Mouse (Mus musculus) layer of hippocampus, postnatal 36 days (tissue): ENCODE measurements around the gene Arhgap33. TPM values are rescaled to one million over a fixed set of nuclear protein-coding genes. Genes with fewer than 3 reads are reported as not detected.
A peak's percentile ranks its signal among the peaks of the same experiment; 100 is the strongest.
"Not testable (repeated sequence)": the region's sequence is repeated elsewhere in the genome, so short reads cannot be mapped to it uniquely, and the experiment has no call there.

ENCODE experiments used
- DNase-seq, 2 experiments: peaks; one replicate each; pipeline ENCODE4 v3.0.0; 2022
- microRNA-seq, 2 experiments: library from miRNA; unstranded; fragments of <30 nt; microRNA quantifications; one replicate each; pipeline ENCODE4 v1.2.0; 2021
- total RNA-seq, 2 experiments: library from RNA; stranded (reverse); gene quantifications; 2 replicates each; pipeline ENCODE4 v1.2.3; 2021

Gene Arhgap33
- total RNA-seq, 2 experiments from 2014 or later = 104 to 111 TPM

GRCm38 (mm10) chr7:30493401-30493931 lies 41.4 kb downstream of the Arhgap33 start, which contains the start of gene Prodh2:
Prodh2 (plus strand) TSS chr7:30493622.
- no peak for DNase-seq

DNA sequence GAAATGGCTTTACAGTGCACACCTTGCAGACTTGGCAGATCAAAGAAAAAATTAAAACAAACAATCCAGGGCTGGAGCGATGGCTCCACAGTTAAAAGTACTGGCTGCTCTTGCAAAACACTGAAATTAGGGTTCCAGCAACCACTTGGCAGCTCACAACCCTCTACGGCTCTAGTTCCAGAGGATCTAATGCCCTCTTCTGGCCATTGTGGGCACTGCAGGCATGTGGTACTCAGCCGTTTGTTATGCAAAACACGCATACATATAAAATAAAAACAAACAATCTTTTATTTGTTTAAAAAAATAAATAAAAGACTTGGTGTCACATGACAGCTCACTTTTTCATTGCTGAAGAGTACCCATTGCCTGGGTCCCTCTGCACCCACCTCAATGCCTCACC lies 42.1 kb downstream of the Arhgap33 start:
- DNase-seq = peak; percentile 65 to 66

DNA sequence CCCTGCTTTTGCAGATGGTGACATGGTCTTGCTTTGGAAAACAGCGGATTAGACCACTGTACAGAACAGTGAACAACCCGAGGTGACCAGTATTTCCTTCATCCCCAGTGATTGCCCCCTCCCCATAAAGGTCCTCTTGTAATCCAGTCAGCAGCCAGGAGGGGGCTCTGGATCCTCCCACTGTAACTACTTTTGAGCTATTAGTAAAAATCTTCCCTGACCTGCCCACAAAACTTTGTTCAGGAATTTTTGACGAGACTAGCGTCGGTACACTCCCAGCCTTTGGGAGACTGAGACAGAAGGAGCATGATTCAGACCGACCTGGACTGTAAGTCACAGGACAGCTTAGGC lies 43.9 kb downstream of the Arhgap33 start:
- peak in 1 of 2 experiments; percentile 13 for DNase-seq

- DNase-seq = peak; percentile 43 to 52
Measured at GRCm38 (mm10) chr7:30490251-30490956, 44.5 kb downstream of the Arhgap33 start.

- no peak for DNase-seq
Measured at GRCm38 (mm10) chr7:30484250-30484649, 50.6 kb downstream of the Arhgap33 start.

DNA sequence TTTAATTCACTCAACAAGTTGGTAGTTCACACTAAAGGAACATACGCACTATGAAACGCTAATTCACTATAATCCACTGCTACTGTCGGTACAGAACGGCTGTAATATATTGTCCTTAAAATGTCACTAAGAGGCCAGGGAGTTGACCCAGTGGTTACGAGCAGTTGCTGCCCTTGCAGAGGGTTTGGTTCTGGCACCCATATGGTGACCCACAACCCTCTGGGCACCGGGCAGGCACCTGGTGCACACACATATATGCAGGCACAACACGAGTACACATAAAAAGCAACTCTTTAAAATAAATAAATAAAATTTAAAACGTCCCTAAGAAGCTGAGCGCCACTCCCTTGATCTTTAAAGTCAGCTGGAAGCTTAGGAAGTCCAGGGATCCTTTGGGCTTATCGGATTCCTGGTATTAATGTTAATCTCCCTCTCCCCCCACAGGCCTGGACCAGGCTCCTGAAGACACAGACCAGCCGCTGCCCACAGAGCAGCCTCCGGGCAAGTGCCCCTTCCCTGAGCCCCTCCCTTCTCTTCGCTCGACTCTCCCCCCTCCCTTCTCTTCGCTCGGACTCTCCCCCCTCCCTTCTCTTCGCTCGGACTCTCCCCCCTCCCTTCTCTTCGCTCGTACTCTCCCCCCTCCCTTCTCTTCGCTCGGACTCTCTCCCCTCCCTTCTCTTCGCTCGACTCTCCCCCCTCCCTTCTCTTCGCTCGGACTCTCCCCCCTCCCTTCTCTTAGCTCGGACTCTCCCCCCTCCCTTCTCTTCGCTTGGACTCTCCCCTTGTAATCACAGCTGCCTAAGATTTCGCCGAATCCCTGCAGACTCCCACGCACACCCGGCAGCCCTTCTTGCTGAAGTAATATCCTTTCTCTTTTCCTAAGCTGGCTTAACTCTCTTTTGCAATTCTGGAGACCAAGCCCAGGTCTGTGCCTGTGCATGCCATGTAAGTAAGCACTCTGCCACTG lies 57.2 kb downstream of the Arhgap33 start:
- DNase-seq = peak; percentile 29 to 36

DNA sequence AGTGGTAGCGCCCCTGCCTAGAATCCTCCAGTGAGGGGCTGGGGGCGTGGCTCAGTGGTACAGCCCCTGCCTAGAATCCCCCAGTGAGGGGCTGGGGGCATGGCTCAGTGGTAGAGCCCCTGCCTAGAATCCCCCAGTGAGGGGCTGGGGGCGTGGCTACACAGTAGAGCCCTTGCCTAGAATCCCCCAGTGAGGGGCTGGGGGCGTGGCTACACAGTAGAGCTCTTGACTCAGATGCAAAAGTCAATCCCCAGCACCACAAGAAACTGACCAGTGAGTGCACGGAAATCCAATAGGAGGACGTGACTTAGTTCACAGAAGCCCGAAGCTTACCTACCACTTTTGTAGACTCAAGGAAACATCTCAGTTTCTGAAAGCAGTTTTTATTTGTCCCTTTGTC lies 58.7 kb downstream of the Arhgap33 start:
- DNase-seq = not testable (repeated sequence)

DNA sequence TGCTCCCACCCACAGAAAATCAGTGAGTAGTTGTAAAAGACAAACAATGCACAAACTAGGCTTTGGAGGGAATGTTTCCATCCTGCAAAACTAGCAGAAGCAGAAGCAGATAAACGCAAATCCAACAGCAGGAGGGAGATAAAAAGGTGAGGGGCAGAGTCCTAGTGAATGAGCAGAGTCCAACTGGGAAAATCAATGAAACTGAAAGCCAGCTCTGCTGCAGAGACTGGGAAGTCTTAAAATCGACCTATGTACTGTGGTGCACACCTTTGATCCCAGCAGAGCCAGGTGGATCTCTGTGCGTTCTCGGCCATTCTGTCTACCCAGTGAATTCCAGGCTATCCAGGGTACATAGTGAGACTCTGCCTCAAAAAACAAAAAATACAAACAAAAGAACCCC lies 59.9 kb downstream of the Arhgap33 start:
- DNase-seq = no peak

DNA sequence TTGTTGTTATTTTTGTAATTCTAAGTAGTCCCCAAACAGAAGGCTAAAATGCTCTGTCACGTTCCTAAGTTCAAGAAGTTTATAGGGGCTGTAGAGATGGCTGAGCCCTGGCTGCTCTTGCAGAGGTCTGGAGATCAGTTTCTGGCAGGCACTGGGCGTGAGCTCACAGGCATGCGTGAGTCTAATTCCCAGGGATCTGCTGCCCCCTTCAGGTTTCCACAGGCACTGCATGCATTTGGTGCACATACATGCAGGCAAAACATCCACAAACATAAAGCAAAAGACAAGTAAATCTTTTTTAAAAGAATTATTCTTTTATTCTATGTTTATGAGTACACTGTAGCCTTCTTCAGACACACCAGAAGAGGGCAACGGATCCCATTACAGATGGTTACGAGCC lies 62.4 kb downstream of the Arhgap33 start:
- peak in 1 of 2 experiments; percentile 30 for DNase-seq

Small RNA genes within 50 kb of the gene (microRNA-seq; reads per million reads assigned to microRNA genes)
- 0.63 to 0.90 reads per million in 2 experiments for gene Gm38670

Other genes starting within 250 kb of the Arhgap33 start
- gene Clip3, start 243.3 kb downstream of the Arhgap33 start, total RNA-seq = 100 to 1,000 TPM; 454 to 456 TPM
- gene Alkbh6, start 226.3 kb downstream of the Arhgap33 start, total RNA-seq = 10 to 100 TPM; 54.2 to 57.2 TPM
- 10 to 100 TPM; 10.5 to 12.7 TPM for gene Syne4, start 220.3 kb downstream of the Arhgap33 start, total RNA-seq
- gene E130208F15Rik, start 213.3 kb downstream of the Arhgap33 start, total RNA-seq = under 1 TPM; 0.28 to 0.40 TPM
- gene Sdhaf1, start 211.2 kb downstream of the Arhgap33 start, total RNA-seq = 1 to 10 TPM; 6.6 to 7.4 TPM
- 10 to 100 TPM; 29.3 to 30.7 TPM for gene Lrfn3, start 172.3 kb downstream of the Arhgap33 start, total RNA-seq
- gene Tyrobp, start 121.3 kb downstream of the Arhgap33 start, total RNA-seq = 10 to 100 TPM; 27.4 to 30.2 TPM
- gene Hcst, start 115.2 kb downstream of the Arhgap33 start, total RNA-seq = not detected
- 1 to 10 TPM; 3.1 to 3.4 TPM for gene Nfkbid, start 113.3 kb downstream of the Arhgap33 start, total RNA-seq
- 1,000 to 10,000 TPM; 1,244 to 1,325 TPM for gene Aplp1, start 89.5 kb downstream of the Arhgap33 start, total RNA-seq
- gene Kirrel2, start 77.4 kb downstream of the Arhgap33 start, total RNA-seq = 10 to 100 TPM; 12.3 to 21.0 TPM
- 1 to 10 TPM; 1.2 TPM for gene Nphs1, start 76.7 kb downstream of the Arhgap33 start, total RNA-seq
- gene Prodh2, start 41.4 kb downstream of the Arhgap33 start, total RNA-seq = under 1 TPM in 1 of 2 experiments, not detected in 1; 0.73 TPM
- gene Hspb6, start 17.1 kb upstream of the Arhgap33 start, total RNA-seq = 1 to 10 TPM; 3.3 to 3.7 TPM
- 1 to 10 TPM; 5.7 to 6.9 TPM for gene Proser3, start 17.2 kb upstream of the Arhgap33 start, total RNA-seq
- gene Lin37, start 24.8 kb upstream of the Arhgap33 start, total RNA-seq = 10 to 100 TPM; 46.4 to 50.1 TPM
- 10 to 100 TPM; 69.0 to 72.2 TPM for gene U2af1l4, start 28.2 kb upstream of the Arhgap33 start, total RNA-seq
- 10 to 100 TPM; 10.9 to 11.1 TPM for gene Gm49396, start 28.3 kb upstream of the Arhgap33 start, total RNA-seq
- gene Psenen, start 28.6 kb upstream of the Arhgap33 start, total RNA-seq = 10 to 100 TPM; 79.8 to 92.4 TPM
- gene Igflr1, start 30.4 kb upstream of the Arhgap33 start, total RNA-seq = 1 to 10 TPM; 5.5 to 7.0 TPM
- gene Kmt2b, start 53.7 kb upstream of the Arhgap33 start, total RNA-seq = 10 to 100 TPM; 42.3 to 53.4 TPM
- not detected for gene Zbtb32, start 63.8 kb upstream of the Arhgap33 start, total RNA-seq
- gene Upk1a, start 77.8 kb upstream of the Arhgap33 start, total RNA-seq = under 1 TPM in 1 of 2 experiments, not detected in 1; 0.25 TPM
- 100 to 1,000 TPM; 609 to 715 TPM for gene Cox6b1, start 91.1 kb upstream of the Arhgap33 start, total RNA-seq
- not detected for gene Etv2, start 100.8 kb upstream of the Arhgap33 start, total RNA-seq
- 10 to 100 TPM; 72.4 to 76.0 TPM for gene Rbm42, start 115.3 kb upstream of the Arhgap33 start, total RNA-seq
- 1 to 10 TPM; 4.7 to 5.0 TPM for gene Haus5, start 129.9 kb upstream of the Arhgap33 start, total RNA-seq
- not detected for gene Pmis2, start 136.5 kb upstream of the Arhgap33 start, total RNA-seq
- not detected for gene 2200002J24Rik, start 163.9 kb upstream of the Arhgap33 start, total RNA-seq
- under 1 TPM; 0.35 to 0.70 TPM for gene Atp4a, start 177.1 kb upstream of the Arhgap33 start, total RNA-seq
- 100 to 1,000 TPM; 107 to 118 TPM for gene Tmem147, start 194.5 kb upstream of the Arhgap33 start, total RNA-seq
- gene Gapdhs, start 208.6 kb upstream of the Arhgap33 start, total RNA-seq = not detected
- 1 to 10 TPM; 6.4 to 9.7 TPM for gene Sbsn, start 216.4 kb upstream of the Arhgap33 start, total RNA-seq
- under 1 TPM in 1 of 2 experiments, not detected in 1; 0.91 TPM for gene Dmkn, start 228.7 kb upstream of the Arhgap33 start, total RNA-seq